Mouse (Mus musculus) heart, embryonic 11.5 days (tissue): Measurements from ENCODE around the gene Ubl4b. TPM values are rescaled to one million over a fixed set of nuclear protein-coding genes. Genes with fewer than 3 reads are reported as not detected.

ENCODE experiments used
- ATAC-seq: fragments of 200-750 bp; cut with Nextera tagmentation; replicated peaks from 2 replicates; pipeline ENCODE4 v1.8.0; 2017; ENCODE audit warnings: moderate library complexity; ENCODE audit not compliant: insufficient number of reproducible peaks, low FRiP score, low TSS enrichment
- H3K27ac ChIP-seq: fragments of 300-500 bp; sonication (generic); 2 replicates; pipeline ENCODE4 v1.5.1; 2014; ENCODE audit warnings: mild to moderate bottlenecking, low read depth, low read length
- H3K27me3 ChIP-seq: fragments of 300-500 bp; sonication (generic); 2 replicates; pipeline ENCODE4 v1.6.1; 2014; ENCODE audit warnings: mild to moderate bottlenecking, low read length, mixed read lengths; ENCODE audit not compliant: control insufficient read depth, insufficient read depth
- H3K36me3 ChIP-seq: fragments of 300-500 bp; sonication (generic); 2 replicates; pipeline ENCODE4 v1.6.1; 2014; ENCODE audit warnings: mild to moderate bottlenecking, low read length, moderate library complexity, mixed read lengths; ENCODE audit not compliant: control insufficient read depth, insufficient read depth
- H3K4me1 ChIP-seq: fragments of 300-500 bp; sonication (generic); 2 replicates; pipeline ENCODE4 v1.6.1; 2014; ENCODE audit warnings: low read length; ENCODE audit not compliant: control insufficient read depth, insufficient read depth
- H3K4me2 ChIP-seq: fragments of 300-500 bp; sonication (generic); 2 replicates; pipeline ENCODE4 v1.6.1; 2014; ENCODE audit warnings: mild to moderate bottlenecking, moderate library complexity
- H3K4me3 ChIP-seq: fragments of 300-500 bp; sonication (generic); 2 replicates; pipeline ENCODE4 v1.5.1; 2014; ENCODE audit warnings: low read depth, low read length
- H3K9ac ChIP-seq: fragments of 300-500 bp; sonication (generic); 2 replicates; pipeline ENCODE4 v1.6.1; 2014; ENCODE audit warnings: mild to moderate bottlenecking, low read depth, low read length, moderate library complexity
- H3K9me3 ChIP-seq: fragments of 300-500 bp; sonication (generic); replicated peaks from 2 replicates; pipeline ENCODE4 v1.6.1; 2016; ENCODE audit warnings: low read length; ENCODE audit not compliant: control insufficient read depth
- WGBS: fragments of 180-500 bp; shearing (Covaris S2); extraction: QIAGEN DNeasy Blood & Tissue Kit; methylation state at CpG from one replicate; pipeline ENCODE4 v1.1.7; 2014; ENCODE audit not compliant: insufficient replicate concordance; 5-methylcytosine and 5-hydroxymethylcytosine counted together
- polyA plus RNA-seq: library from polyadenylated mRNA; unstranded; fragments of >200 nt; fragmentation: Nextera tagmentation; extraction: Ambion mirVana; gene quantifications from 2 replicates; pipeline ENCODE4 v1.2.1, GENCODE M21; 2014

Gene Ubl4b
- polyA plus RNA-seq = not detected in 2 replicates

DNA sequence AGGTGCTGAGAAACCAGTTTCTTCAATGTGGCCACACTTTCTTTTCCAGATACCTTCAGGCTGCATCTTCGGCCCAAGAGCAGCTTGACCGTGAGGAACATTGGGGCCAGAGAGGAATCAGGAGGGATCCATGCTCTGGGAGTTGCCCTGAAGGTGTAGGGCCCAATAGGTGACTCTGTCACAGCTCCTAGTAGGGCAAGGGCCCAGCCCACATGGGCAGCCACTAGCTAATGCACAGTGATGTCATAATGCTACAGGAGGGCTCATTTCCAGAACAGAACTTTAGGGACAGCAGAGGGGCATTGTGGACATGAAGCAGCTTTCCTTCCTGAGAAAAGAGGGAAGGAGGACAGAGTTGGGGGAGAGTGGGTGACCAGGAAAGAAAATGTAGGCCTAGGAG lies at the start of gene Ubl4b:
Ubl4b (minus strand) TSS at position 232 of the 400 bp plus-strand sequence.
- WGBS = 66% methylated on average over 2 of the region's 2 CpGs
- Histone ChIP-seq H3K36me3 (no peaks in the 10 kb centered on the region), H3K4me3 (no peak within 1 kb of the TSS), H3K4me1 (no peaks in the 10 kb centered on the region), H3K4me2 (no peak within 1 kb of the TSS), H3K27me3 (peaks cover 17% of the 10 kb centered on the region; the same call in 1 of the 2 replicates), H3K9ac (no peak within 1 kb of the TSS), H3K9me3 (no peaks in the 10 kb centered on the region), H3K27ac (no peak within 1 kb of the TSS)
- no peak for ATAC-seq

DNA sequence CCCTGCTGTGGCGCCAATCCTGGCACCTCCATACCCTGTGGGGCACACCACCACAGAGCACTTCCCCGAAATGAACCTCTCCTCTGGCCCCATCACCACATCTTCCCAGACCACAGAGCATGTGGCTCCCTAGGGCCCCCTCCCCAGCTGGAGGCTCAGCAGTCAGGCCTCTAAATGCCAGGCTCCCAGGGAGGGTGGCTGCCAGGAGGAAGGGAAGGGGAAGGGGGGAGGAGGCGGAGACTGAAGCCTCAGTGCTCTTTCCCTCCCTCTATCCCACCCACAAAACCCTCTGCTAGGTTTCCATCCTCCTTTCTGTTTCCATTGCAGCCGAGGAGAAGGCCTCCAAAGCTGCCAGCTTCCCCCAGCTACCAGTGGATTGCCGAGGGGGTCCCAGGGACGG lies 45.3 kb upstream of the Ubl4b start:
- H3K36me3 ChIP-seq = no peaks in the 10 kb centered on the region
- H3K27me3 ChIP-seq = peaks cover 78% of the 10 kb centered on the region
- ATAC-seq = no peak
- H3K4me2 ChIP-seq = no peak overlapping the region
- no peaks in the 10 kb centered on the region for H3K9me3 ChIP-seq
- WGBS = 29% methylated on average over 6 of the region's 6 CpGs
- no peak overlapping the region for H3K27ac ChIP-seq
- H3K4me3 ChIP-seq = no peak overlapping the region
- no peak overlapping the region for H3K9ac ChIP-seq
- H3K4me1 ChIP-seq = peaks cover 11% of the 10 kb centered on the region

DNA sequence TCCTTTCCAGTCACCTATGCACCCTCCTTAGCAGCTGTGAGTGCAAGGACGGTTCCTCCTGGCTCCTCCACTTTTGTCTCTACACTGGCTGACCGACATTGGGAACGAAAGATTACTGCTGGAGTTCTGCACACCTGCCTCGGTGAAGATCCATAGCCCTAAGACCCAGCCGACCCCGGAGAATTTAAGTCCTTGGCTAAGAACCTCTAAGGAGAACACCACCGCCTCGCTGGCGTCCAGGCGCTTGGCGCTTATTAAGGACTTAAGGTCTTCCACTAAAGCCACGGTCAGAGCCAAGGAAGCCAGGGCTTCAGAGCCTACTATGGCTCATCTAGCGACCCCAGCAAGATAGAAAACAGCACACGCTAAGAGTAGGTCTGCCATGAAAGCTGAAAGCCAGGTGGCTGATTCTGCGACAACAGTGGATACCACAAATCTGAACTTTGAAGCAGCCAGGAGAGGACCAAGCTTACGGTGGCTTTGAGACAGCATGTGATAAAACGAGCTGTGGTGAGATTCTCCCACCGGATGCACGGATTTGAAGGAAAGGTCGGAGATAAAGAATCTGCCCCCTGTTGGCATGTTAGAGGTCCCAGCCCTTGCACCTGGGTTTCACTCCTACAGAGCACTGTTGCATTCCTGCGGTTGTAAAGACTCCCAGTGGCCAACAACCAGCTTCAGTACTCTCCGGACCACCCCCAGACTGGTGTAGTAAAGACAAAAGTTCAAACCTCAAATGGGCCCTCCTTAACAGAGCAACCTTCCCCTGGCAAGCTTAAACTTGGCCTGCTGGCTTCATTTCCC lies 42.9 kb upstream of the Ubl4b start:
- Histone ChIP-seq H3K27ac (no peak overlapping the region), H3K36me3 (no peaks in the 10 kb centered on the region), H3K27me3 (peaks cover 89% of the 10 kb centered on the region), H3K4me1 (peaks cover 16% of the 10 kb centered on the region), H3K4me2 (no peak overlapping the region), H3K9me3 (no peaks in the 10 kb centered on the region), H3K9ac (no peak overlapping the region), H3K4me3 (no peak overlapping the region)
- no peak for ATAC-seq
- WGBS = 4% methylated on average over 22 of the region's 22 CpGs

DNA sequence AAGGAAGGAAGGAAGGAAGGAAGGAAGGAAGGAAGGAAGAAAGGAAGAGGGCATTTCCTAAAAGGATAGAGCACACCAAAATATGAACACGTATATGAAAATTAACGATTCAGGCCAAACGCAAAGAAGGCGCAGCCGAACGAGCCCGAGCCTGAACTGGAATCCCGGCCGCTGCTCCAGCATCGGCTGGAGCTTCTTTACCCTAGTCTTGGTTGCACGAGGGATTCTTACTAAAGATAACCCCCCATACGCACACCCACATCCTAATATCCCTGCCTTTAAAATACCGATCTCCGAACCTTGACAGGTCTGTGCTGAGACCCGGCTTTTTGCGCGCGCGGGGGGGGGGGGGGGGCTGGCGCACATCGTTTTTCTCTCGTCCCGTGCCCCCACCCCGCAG lies 42.3 kb upstream of the Ubl4b start:
- Histone ChIP-seq H3K27me3 (peaks cover 93% of the 10 kb centered on the region), H3K9ac (no peak overlapping the region), H3K9me3 (no peaks in the 10 kb centered on the region), H3K4me3 (no peak overlapping the region), H3K27ac (no peak overlapping the region), H3K36me3 (no peaks in the 10 kb centered on the region), H3K4me1 (peaks cover 16% of the 10 kb centered on the region), H3K4me2 (no peak overlapping the region)
- ATAC-seq = no peak
- 1% methylated on average over 22 of the region's 24 CpGs for WGBS

DNA sequence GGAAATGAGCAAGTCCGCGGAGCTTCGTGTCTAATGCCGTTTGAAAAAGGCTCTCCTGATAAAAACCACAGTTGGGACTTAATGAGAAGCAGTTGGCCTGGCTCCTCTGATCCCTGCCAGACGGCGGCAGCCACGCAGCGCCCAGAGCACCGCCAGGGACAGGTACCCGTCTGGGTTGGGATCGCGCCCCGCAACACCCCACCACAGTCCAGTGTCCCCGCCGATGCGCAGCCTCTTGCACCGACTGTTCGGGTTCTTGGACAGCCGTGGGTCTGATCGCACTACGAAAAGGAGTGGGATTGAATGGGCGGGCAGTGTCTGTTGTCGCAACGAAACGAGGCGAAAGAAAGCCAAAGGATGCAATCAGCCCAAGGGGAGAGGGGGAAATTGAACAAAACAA lies 41.7 kb upstream of the Ubl4b start:
- no peaks in the 10 kb centered on the region for H3K36me3 ChIP-seq
- no peaks in the 10 kb centered on the region for H3K9me3 ChIP-seq
- WGBS = 0% methylated on average over 26 of the region's 26 CpGs
- H3K4me3 ChIP-seq = peak overlapping the region; percentile 5; the same call in 1 of the 2 replicates
- no peak for ATAC-seq
- peaks cover 16% of the 10 kb centered on the region for H3K4me1 ChIP-seq
- no peak overlapping the region for H3K9ac ChIP-seq
- peaks cover 96% of the 10 kb centered on the region for H3K27me3 ChIP-seq
- no peak overlapping the region for H3K27ac ChIP-seq
- H3K4me2 ChIP-seq = peak overlapping the region; percentile 32; the same call in 1 of the 2 replicates

DNA sequence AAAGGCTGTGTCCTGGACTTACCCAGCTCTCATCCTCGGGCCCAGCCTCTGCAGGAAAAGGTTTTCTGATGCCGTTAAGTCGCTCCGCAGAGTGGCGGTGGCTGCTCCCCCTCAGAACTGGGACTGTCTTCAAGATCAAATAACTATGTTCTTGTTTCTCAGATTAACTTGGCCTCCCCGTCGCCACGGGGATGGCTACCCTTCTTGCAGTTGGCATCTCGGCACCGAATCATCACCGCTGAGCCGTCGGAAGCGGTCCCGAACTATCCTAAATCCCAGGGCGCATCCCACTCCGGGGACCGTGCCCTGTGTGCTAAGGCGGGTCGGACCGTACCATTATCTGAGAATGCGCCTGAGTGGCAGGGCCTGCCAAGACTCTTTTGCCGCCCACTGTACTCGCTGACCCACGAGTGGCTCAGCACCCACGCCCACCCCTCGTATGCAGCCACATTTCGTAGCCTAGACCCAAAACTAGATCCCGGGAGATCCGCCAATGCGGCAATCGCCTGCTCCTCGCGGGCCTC lies 41.1 kb upstream of the Ubl4b start:
- no peak overlapping the region for H3K27ac ChIP-seq
- peak overlapping the region; percentile 46 for H3K4me3 ChIP-seq
- H3K27me3 ChIP-seq = peaks cover 90% of the 10 kb centered on the region
- under 1% methylated on average over 34 of the region's 34 CpGs for WGBS
- H3K4me1 ChIP-seq = peaks cover 16% of the 10 kb centered on the region
- no peak for ATAC-seq
- H3K9me3 ChIP-seq = no peaks in the 10 kb centered on the region
- peak overlapping the region; percentile 80 for H3K4me2 ChIP-seq
- no peak overlapping the region for H3K9ac ChIP-seq
- H3K36me3 ChIP-seq = no peaks in the 10 kb centered on the region

DNA sequence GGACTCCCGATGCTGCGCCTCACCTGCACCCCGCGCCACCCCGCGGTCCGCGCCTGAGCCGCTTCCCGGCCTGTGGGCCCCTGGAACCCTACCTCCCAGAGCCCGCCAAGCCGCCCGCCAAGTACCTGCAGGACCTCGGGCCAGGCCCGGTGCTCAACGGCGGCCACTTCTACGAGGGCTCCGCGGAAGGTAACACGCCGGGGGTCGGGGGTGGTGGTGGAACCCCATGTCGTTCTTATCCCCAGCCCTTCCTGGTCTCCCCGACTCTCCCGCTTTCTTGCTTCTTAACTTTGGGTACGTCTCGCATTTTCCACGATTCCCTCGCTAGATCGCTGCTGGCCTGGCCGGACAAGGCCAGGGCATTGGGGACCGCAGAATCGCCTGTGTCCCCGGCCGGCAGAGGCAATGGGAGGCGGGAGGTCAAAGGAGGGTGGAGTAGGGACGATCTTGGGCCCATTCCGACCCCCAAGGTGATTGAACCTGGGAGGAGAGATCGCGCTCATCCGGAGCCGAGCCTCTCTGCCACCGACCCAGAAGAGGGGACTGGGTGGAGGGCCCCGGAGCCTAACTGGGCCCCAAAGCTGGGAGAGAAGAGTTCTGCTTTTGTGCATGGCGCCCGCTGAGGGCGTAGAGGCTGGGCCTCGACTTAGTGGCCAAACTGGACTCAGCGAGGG lies 40.5 kb upstream of the Ubl4b start:
- no peak for ATAC-seq
- H3K27ac ChIP-seq = no peak overlapping the region
- no peaks in the 10 kb centered on the region for H3K9me3 ChIP-seq
- H3K36me3 ChIP-seq = no peaks in the 10 kb centered on the region
- peak overlapping the region; percentile 46 for H3K4me3 ChIP-seq
- 1% methylated on average over 45 of the region's 50 CpGs for WGBS
- H3K9ac ChIP-seq = peak overlapping the region; percentile 34; the same call in 1 of the 2 replicates
- H3K27me3 ChIP-seq = peaks cover 84% of the 10 kb centered on the region
- H3K4me1 ChIP-seq = peaks cover 16% of the 10 kb centered on the region
- peak overlapping the region; percentile 80 for H3K4me2 ChIP-seq

DNA sequence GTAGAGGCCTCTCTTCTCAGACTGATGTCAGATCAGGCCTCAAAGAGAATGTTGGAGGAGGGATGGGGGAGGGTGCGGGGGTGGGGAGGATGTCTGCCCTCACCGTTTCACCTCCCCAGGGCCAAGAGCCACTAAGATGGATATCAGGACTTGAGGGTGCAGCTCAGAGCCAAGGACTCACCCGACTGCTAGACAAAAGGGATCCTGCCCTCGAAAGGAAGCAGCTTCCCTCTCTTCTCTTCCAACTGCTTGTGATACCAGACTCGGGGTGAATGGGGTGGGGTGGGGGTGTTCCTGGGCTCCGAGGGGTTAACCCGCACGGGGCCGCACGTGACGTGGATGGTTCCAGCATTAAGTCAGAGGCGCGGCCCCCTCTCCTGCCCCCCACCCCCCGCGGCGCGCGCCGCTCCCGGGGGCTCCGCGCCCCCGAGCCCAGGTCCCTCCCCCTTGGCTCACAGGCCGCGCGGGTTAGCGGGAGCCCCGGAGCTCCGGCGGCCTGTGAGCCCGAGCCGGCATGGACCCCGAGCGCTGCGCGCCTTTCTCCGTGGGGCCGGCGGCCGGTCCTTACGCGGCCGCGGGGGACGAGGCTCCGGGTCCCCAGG lies 39.9 kb upstream of the Ubl4b start, which contains the start of gene Alx3:
Alx3 (plus strand) TSS at position 370 of the 602 bp plus-strand sequence.
- 0 out of 2 replicates have a peak, but pooled peaks have one; percentile 43 for ATAC-seq
- Histone ChIP-seq H3K27ac (no peak within 1 kb of the TSS), H3K9me3 (no peaks in the 10 kb centered on the region), H3K4me1 (peaks cover 11% of the 10 kb centered on the region), H3K4me2 (peak within 1 kb of the TSS; percentile 80), H3K9ac (peak within 1 kb of the TSS; percentile 34; the same call in 1 of the 2 replicates), H3K4me3 (peak within 1 kb of the TSS; percentile 46), H3K36me3 (no peaks in the 10 kb centered on the region), H3K27me3 (peaks cover 80% of the 10 kb centered on the region)
- 1% methylated on average over 30 of the region's 46 CpGs for WGBS
